Mouse (Mus musculus) CD8-positive naive resting alpha-beta T cell, adult 2 months (primary cell): ENCODE data around the gene Esam.

Source experiments
- DNase-seq, 2 experiments: peaks; one replicate each; pipeline ENCODE4 v3.0.0; 2022; ENCODE audit warnings: low read depth in 2 of 2, low spot score in 2 of 2

Esam gene

DNA sequence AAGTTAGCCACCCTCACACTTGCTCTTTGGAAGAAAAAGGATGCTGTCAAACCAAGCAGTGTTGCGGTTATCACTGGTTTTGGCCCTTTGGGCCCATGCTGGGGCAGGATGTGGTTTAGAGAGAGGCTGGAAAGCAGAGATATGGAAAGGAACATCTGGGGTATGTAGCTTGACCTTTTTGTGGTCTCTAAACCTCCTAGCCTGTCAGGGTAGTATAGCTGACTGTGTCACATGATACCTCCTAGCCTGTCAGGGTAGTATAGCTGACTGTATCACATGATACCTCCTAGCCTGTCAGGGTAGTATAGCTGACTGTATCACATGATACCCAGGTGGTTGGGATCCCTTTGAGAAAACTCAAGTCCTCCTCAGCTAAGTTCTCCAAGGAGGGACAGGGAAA lies 26.4 kb downstream of the Esam start:
- no peak for DNase-seq

DNA sequence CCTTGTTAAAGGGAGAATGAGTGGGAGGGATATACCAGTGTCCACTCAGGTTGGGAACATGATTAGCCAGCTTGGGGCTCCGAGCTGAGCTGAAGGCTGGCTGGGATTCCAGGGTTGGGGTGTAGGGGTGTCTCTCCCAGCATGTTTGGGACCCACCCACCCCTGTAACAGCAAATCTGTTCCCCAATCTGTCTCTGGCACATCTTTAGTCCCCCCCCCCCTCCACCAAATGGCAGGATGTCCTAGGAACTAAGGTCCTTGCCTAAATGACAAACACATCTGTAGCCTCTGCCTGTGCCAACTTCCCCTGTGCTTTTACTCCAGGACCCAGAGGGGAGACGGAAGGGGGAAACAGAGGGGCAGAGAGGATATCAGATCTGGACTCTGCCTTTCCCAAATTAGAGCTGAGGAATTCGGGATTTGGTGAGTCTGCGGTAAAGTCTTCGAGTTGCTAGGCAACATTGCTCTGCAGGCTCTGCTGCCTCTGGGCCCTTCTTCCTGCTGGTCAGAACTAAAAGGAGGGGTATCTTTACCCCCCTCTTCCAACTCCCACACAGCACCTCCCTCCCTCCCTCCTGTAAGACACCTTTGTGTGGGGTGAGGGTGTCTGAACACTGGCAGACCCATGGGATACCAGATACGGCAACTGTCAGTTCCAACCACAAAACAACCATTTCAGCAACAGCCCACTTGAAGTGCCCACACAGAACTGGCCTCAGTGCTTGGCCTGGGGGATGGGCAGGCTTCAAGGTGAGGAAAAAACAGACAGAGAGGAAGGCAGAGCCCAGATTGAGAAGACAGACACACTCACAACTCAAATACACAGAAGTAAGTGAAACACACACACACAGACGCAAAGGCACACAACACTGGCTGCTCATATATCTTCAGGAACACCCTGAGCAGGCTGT lies 27.2 kb downstream of the Esam start, which contains the start of gene Siae:
Gene Siae, plus strand, starts transcription at position 861 of the 911 bp plus-strand sequence.
- DNase-seq = no peak

DNA sequence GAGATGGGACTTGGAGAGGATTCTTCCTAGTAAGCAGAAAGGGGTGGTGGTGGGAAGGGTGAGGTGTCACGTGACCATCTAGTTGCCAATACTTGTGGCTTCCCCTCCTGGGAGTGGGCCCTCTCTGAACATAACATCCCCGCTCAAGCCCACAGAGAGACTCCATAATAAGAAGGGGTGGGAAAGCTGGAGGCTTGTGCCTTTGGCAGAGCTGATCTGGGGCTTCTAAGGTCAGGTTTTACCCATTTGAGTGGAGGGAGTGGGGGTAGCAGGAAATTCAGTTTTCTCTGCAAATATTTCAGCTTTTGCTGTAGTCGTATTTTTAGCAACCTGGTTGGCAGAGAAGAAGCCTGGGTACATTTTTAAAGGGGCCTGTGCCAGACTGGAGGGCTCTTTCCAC lies 28.5 kb downstream of the Esam start:
- no peak for DNase-seq

DNA sequence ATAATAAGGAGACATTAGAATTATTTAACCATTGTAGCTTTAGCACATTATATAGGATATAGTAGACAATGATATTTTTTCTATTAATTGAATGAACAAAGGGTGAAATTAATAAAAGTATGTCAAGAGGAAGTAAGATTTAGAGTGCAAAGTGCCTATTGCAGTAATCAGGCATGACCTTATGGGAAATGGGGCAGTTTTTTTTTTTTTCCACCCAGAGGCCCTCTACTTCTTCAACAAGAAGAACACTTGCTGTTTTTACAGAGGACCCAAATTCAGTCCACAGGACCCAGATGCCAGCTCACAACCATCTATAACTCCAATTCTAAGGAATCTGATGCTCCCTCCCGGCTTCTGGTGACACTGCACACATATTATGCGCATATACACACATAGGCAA lies 32.7 kb downstream of the Esam start:
- no peak for DNase-seq

DNA sequence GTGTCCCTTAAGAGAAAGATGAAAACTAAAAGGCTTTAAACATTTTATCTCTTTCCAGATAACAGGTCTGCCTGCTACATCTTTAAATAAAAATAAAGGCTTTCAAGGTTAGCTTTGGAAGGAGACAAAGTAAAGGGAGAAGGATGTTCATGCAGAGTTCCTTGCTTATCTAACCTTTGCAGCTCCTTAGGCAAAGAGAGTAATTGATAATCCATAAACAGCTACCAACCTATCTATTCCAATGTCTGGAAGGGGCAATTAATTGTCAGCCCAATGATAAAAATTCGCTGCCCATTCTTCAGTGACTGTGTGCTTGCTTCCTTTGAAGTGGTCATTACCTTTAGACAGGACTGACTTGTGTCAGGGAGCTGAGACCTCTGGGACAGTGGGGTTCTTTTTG lies 35.9 kb downstream of the Esam start:
- DNase-seq = no peak

DNA sequence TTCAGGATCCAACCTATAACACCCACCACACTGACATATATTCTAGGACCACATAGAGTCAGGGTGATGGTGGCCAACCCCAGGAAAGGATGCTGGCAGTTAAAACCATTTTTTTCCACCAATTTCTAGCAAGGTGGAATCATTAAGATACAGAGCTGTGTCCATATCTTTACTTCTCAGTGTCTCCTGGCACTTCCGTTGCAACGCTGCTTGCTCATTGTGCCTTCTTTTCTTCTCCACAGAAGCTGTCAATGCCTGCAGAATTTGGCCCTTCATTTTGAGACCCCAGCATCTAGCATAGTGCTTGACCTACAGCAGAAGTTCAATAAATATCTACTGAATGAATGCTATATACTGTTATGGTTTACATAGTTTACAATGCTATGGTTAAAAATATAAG lies 39.1 kb downstream of the Esam start:
- DNase-seq = no peak

DNA sequence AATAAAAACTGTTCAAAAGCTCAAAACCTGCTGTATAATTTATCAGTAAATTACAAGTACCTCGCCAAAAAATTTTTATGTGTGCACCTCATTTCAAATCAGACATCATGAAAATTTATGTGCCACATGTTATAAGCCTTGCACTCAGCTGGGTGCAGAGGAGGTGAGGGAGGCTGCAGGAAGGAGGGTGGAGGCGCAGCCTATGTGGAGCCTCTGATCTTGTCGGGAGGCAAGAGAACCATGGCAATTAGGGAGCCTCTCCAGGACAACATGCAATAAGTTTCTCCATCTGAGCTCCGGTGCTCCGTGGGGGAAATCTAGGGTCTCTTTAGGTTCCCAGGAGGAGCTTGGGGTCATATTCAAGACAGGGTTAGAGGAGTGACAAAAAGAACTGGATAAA lies 39.6 kb downstream of the Esam start:
- no peak for DNase-seq

DNA sequence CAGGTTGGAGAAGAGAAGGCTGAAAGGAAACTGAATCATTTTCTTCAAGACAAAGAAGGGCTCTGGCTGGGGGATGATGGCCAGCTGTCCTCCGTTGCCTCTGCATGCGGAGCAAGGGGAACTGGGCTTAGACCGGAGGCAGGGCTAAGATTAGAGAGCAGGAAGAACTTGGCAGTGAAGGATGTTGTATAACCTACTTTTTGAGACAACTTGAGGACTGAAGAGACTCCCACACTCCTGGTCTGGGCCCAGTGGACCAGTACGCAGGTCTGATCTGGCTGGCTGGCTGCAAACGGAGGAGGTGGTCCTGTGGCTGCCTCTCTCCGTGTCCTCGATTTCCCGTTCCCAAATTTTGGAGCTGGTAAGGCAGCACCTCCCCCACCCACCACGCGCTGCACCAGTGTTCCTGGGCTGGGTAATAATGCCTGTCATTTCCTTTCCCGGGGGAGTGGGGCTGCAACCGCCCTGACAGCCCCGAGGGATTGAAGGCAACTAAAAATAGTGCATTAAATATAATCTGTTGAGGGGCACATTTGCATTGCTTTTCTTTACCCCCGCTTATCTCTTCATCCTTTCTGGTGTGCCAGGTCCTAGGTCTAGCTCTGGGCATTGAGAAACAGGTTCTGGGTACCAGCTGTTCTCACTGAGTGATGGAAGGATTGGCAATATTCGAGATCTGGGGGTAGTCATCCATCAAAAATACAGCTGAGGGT lies 40.2 kb downstream of the Esam start:
- no peak for DNase-seq

DNA sequence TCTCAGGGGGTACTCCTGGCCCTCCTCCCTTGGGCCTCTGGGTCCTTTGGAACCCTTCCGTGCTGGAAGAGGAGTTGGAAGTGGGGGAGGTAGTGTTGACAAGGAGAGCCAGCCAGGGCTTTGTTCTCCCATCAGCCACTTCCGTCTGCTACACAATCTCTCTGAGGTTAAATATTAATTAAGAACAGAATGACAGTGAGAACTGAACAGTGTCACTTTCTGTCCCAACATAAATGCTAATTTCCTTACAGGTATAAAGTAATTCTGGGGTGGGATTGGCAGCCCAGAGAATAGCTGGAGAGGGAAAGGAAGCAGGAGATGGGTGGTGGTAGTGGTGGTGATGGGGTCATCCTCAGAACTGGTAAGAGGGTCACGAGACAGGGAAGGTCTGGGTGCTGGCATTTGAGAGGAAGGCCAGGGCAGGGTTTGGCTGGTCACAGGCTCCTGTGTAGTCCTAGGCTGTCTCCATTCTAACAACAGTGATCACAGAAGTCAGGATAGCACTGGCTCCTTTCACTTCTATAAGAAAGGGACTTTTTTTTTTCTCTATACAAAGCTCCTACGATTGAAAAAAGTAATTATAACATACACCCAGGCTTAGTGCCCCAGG lies 40.8 kb downstream of the Esam start:
- DNase-seq = no peak

DNA sequence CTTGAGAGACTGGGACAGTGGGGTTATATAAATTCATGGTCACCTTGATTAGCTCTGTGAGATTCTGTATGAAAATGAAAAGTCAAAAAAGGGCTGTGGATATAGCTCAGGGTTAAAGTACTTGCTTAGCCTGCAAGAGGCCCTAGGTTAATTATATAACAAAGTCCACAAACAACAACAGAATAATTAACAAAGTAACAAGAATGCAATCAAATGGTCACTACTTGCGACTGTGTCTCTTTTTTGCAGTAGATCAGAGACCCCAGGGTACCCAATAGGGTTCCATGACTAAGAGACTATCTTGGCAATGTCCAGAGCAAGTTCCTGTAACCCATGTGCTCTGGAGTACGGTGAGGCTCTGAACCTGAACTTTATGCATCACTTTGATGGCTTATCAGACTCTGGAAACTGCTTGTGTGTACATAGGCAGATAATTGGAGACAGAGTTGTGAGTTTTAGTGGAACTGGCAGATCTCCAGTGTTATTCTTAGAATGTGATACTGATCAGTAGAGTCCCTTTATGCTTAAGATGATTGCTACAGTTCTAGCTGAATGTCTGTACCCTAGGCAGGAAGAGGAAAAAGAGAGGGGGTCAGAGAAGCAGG lies 41.5 kb downstream of the Esam start:
- DNase-seq = no peak

DNA sequence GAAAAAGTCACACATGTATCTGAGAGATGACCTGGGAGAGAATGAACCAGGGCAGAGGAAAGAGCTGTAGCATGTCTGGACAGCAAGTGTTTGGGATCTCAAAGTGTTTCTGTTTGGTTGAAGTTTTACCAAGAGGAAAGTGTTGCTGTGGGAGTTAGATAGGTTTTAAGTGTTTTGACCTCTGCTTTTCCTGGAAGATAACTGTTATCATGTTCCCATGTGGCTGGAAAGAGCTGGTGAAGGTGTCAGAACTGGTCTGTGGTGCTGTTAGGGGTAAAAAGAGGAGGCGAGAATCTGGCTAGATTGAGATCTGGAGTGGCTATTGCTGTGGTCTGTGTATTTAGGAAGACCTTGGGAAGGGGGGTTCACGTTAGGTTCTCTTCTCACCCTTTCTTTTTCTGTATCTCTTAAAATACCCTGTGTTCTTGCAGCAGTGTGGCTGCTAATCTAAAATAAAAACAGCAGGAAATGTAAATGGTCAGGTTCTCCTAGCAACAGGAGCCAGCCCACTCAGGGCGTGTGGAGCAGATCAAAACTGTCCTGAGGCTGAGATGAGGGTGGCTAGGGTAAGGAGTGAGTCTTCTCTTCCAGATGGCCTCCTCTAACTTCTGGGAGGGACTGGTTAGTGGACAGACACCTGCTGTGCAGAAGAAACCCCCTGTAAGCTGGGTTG lies 44.5 kb downstream of the Esam start:
- no peak for DNase-seq

DNA sequence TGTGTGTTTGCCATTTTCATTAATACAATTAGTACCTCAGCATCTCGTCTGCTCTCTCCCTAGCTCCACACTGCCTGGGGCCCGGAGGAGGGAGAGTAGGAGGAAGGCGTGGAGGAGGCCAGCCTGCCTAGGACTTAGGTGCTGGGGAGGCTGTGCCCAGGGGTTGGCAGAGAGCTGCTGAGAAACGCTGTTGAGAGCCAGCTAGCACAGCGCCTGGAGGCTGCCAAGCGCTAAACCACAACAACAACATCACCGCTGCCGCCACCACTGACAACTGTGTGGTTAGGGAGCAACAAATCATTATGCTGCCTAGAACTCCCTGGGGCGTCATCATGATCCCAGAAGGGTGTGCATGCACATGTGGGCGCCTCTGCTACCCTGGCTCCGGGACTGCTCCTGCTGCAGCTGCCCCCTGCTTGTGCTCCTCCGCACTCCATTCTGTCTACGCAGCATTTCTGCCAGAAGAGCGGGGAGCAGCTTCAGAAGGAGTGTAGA lies 48.6 kb downstream of the Esam start:
- DNase-seq = no peak

DNA sequence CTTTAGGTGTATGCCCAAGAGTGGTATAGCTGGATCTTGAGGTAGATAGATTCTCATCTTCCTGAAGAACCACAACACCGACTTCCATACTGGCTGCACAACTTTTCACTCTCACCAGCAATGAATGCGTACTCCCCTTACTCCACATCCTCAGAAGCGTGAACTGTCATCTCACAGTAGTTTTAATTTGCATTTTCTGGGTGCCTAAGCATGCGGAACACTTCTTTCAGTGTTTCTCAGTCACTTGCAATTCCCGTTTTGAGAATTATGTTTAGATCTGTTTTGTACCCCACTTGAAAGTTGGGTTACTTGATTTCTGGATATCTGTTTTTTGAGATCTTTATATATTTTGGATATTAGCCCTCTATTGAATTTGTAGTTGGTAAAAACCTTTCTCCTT lies 55.7 kb downstream of the Esam start:
- DNase-seq = no peak

DNA sequence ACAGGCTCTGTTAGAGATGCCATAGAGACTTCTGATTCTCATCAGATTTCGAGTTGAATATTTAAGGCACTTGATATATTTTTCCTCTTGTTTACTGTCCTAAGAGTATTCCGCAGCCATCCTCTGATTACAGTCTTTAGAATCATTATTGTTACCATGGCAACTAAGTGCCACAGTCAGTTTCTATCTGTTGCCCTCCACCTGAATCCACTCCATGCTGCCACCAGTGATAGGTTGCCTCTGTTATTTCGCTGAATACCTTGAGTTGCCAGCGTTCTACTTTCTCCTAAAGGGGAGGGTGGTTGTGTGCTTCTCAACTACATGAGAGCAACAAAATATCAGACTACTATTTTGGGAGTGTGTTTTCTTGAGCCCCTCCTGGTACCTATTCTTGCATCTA lies 58.8 kb downstream of the Esam start:
- no peak for DNase-seq
